Mouse (Mus musculus): Measurements from ENCODE around the gene Csf2rb.
"Not testable (repeated sequence)": the region's sequence is repeated elsewhere in the genome, so short reads cannot be mapped to it uniquely, and the experiment has no call there.

The Csf2rb gene

GRCm38 (mm10) chr15:78325671-78326339 lies at the start of gene Csf2rb:
TSS of gene Csf2rb (plus strand) at chr15:78325752.
- peak; percentile 12 for DNase-seq (ENCODE audit: low spot score)

DNA sequence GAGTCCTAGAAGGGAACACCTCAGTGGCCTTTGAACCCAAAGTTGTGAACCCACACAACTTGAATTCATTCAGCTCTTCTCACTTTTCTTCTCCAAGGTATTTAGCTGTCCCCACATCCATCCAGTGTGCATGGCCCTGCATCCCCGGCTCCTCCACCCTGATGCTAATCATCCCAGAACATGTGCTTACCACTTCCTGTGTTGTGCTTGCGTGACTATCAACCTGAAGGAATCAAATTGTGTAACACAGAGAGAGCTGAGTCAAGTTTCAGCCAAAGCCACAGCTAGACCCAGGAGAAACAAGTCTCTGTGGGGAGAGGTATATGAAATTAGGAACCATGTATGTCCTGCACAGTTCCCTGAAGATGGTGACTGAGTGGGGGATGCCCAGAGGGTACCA lies 47.2 kb upstream of the Csf2rb start:
- DNase-seq (ENCODE audit: low spot score), result no peak

GRCm38 (mm10) chr15:78287941-78288340 lies 37.6 kb upstream of the Csf2rb start:
- no peak for DNase-seq (ENCODE audit: low spot score)

- DNase-seq (ENCODE audit: low spot score), result not testable (repeated sequence)
These were observed 35.8 kb upstream of the Csf2rb start for GRCm38 (mm10) chr15:78289775-78290174.

- not testable (repeated sequence) for DNase-seq (ENCODE audit: low spot score)
These were observed 32.3 kb upstream of the Csf2rb start for GRCm38 (mm10) chr15:78293228-78293627.

GRCm38 (mm10) chr15:78293716-78294115 lies 31.8 kb upstream of the Csf2rb start:
- DNase-seq (ENCODE audit: low spot score), result no peak

DNA sequence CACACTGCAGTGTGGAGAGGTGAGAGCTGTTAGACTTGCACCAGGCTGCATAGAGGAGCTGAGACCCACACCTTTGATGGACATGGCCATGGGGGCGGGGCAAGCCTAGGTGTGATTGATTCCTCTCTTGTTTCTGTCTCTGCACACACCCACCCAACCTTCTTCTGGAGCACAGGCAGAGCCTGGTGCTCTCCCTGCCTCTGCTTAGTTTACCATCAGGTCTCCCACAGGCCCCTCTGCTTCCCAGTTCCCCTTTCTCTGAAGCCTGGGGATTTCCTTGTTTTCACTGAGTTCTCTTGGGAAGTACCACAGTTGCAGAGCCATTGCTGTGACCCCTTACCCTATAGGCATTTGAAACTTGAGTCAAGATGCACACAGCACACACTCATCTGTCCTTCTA lies 27.0 kb upstream of the Csf2rb start:
- DNase-seq (ENCODE audit: low spot score), result no peak

DNA sequence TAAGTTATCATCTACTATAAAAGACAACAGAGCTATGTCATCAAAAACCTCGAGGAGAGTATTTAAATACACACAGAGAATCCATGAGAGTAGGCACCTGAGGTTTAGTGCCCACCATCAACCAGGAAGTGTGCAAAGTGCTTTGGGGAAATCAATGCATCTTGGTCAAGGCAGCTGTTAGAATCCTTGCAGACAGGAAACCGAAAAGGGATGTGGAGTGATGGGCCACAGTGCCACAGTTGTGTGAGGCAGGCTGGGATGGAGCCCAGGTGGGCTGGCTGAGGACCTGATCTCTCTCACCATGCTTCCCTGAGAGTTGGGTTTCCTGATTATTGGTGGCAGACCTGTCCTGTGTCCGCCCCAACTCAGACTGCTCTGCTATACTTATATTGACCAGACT lies 25.9 kb upstream of the Csf2rb start:
- no peak for DNase-seq (ENCODE audit: low spot score)

DNA sequence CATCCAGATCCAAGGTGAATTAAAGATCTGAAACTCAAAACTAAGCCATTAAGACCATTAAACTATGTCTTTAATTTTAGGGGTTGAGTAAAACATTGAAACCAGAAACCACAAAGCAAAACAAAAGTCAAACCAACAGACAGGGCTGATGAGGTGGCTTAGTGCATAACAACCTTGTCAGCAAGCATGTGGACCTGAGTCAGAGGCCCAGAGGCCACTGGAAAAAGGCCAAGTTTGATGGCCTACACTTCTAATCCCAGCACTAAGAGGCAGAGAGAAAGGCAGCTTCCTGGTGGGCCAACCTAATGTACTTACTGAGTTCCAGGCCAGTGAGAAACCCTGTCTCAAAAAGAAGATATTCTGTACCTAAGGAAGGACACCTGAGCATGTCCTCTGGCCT lies 24.8 kb upstream of the Csf2rb start:
- DNase-seq (ENCODE audit: low spot score), result no peak

DNA sequence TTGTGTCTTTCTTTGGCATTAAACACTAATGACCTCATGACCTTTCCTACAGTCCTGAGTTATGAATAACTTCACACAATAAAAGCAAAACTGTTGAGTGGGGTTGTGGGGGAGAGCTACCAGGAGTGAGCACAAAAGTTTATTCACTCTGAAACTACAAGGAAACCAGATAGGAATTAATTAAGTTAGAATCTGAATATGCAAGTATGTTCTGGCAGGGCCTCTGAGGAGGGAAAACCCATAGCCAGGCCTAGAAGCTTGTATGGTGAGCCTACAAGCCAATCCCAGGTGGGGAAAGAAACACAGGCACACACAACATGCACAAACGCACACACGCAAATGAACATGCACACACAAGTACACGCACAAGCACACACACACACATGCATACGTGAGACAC lies 22.8 kb upstream of the Csf2rb start:
- DNase-seq (ENCODE audit: low spot score), result no peak

- DNase-seq (ENCODE audit: low spot score), result no peak
These were observed 21.8 kb upstream of the Csf2rb start for GRCm38 (mm10) chr15:78303665-78304233.

GRCm38 (mm10) chr15:78305341-78305933 lies 20.1 kb upstream of the Csf2rb start, which contains the start of gene Csf2rb2:
TSS of gene Csf2rb2 (minus strand) at chr15:78305721.
- no peak for DNase-seq (ENCODE audit: low spot score)

DNA sequence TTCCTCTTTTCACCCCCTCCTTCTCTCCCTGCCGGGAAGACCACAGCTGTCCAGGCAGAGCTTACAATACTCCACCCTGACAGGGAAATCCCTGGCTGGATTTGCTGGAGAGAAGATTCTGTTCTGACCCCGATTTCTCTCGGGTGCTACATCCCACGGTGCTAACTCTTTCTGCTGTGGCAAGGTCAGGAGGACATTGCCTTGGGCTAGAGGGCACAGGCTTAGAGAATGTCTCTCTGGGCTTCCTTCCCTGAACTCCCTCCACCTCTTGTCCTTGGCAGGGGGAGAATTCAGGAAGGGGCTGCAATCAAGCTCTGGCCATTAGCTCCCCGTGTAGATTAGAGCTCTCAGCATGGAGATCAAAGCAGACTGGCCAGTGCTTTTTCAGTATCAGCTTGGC lies 15.7 kb upstream of the Csf2rb start:
- DNase-seq (ENCODE audit: low spot score), result no peak

DNA sequence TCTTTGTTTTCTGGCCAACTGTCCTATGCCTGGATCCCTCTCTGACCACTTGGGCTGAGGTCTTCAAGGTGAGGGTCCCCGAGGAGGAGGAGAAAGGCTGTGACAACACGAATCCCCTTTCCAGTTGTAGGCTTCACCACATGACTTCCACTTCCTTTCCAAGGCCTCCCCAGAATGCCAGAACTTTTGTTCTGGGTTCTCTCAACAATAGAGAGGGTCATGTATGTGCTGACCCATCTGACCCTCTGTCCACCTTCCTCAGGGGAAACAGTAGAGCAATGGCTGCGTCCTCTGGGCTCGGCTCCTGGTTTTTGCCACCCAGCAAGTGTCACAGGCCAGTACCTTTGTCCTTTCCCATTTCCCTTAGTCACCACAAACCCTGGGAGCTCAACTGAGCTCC lies 14.6 kb upstream of the Csf2rb start:
- no peak for DNase-seq (ENCODE audit: low spot score)

GRCm38 (mm10) chr15:78312421-78313233 lies 12.9 kb upstream of the Csf2rb start:
- DNase-seq (ENCODE audit: low spot score), result not testable (repeated sequence)

- DNase-seq (ENCODE audit: low spot score), result not testable (repeated sequence)
These were observed 11.9 kb upstream of the Csf2rb start for GRCm38 (mm10) chr15:78313659-78314058.

GRCm38 (mm10) chr15:78318338-78319171 lies 7.0 kb upstream of the Csf2rb start:
- DNase-seq (ENCODE audit: low spot score), result not testable (repeated sequence)

DNA sequence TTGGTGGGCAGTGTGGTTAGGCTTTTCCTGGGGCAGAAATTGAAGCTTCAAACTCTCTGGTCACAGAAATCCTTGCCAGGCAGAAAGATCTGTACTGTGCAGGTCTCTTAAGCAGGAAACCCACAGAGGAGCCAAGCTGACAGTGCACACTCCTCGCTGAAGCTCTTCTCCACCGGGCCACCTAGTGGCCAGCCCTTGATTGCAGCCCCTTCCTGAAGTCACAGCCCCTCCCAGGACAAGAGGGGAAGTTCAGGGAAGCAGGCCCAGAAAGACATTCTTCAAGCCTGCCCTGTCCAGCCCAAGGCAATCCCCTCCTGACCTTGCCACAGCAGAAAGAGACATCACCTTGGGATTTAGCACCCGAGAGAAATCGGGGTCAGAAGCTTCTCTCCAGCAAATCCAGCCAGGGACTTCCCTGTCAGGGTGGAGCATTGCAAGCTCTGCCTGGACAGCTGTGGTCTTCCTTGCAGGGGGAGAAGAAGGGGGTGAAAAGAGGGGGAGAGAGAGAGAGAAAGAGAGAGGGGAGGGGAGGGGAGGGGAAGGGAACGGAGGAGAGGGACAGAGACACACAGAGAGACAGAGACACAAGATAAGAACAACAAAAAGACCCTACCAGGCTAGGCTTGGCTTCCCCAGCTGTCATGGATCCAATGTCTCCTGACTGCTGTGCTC lies 4.6 kb upstream of the Csf2rb start:
- DNase-seq (ENCODE audit: low spot score), result peak; percentile 48

GRCm38 (mm10) chr15:78323366-78323765 lies 2.2 kb upstream of the Csf2rb start:
- no peak for DNase-seq (ENCODE audit: low spot score)

DNA sequence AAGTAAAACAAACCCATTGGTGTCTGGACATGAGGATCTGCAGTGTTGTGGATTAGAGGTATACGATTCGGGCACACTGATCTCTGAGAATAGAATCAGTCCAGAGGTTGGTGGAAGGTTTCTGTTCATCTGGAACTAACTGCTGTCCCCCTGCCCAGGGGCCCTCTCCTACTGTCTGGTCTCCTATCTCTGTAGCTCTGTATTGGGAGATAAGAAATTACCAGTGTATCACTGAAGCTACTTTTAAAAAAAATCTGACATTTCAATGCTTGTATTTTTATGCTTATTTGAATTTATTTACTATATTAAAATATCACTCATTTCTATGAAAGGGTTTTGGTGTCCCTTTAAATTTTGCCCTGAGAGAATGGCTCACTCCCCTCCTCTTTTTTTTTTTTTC lies 1.3 kb upstream of the Csf2rb start:
- DNase-seq (ENCODE audit: low spot score), result no peak

- DNase-seq (ENCODE audit: low spot score), result no peak
These were observed 1.2 kb downstream of the Csf2rb start for GRCm38 (mm10) chr15:78326747-78327146.
